Mouse (Mus musculus) olfactory bulb, adult 2 months (tissue): ENCODE measurements around the gene Chst8.

Source experiments
- CTCF ChIP-seq: fragments of 200-500 bp; IDR thresholded peaks from 2 replicates; pipeline ENCODE4 v1.5.1; 2012; ENCODE audit warnings: low read depth, mild to moderate bottlenecking, low read length, moderate library complexity; ENCODE audit not compliant: insufficient read depth
- POLR2A ChIP-seq: fragments of 200-500 bp; IDR thresholded peaks from 2 replicates; pipeline ENCODE4 v1.6.1; 2012; ENCODE audit warnings: mild to moderate bottlenecking, low read depth, low read length, moderate library complexity; ENCODE audit not compliant: insufficient read depth

GRCm38 (mm10) chr7:34759378-34759822 is 53.1 kb downstream of the Chst8 start:
- TF ChIP-seq CTCF = no peak
- TF ChIP-seq POLR2A = no peak
